Mouse (Mus musculus) cerebellum, postnatal 14 days (tissue): Measurements from ENCODE around the gene Taf1d.
A peak's percentile ranks its signal among the peaks of the same experiment; 100 is the strongest.
"Not testable (repeated sequence)": the region's sequence is repeated elsewhere in the genome, so short reads cannot be mapped to it uniquely, and the experiment has no call there.

Source experiments
- DNase-seq, 2 experiments: peaks; one replicate each; pipeline ENCODE4 v3.0.0; 2021; ENCODE audit warnings: mixed read lengths in 2 of 2

Taf1d gene

GRCm38 (mm10) chr9:15305503-15306397 lies at the start of gene Taf1d:
Taf1d (plus strand) TSS chr9:15306214.
- DNase-seq: peak; percentile 98 to 99

- DNase-seq: no peak
Observed at GRCm38 (mm10) chr9:15256214-15256613, 49.8 kb upstream of the Taf1d start.

- no peak for DNase-seq
Observed at GRCm38 (mm10) chr9:15261980-15262379, 44.0 kb upstream of the Taf1d start.

- DNase-seq: peak; percentile 50 to 63
Observed at GRCm38 (mm10) chr9:15263487-15263886, 42.5 kb upstream of the Taf1d start.

- no peak for DNase-seq
Observed at GRCm38 (mm10) chr9:15273981-15274380, 32.0 kb upstream of the Taf1d start.

GRCm38 (mm10) chr9:15276855-15277254 lies 29.2 kb upstream of the Taf1d start:
- DNase-seq: no peak

- DNase-seq: no peak
Observed at GRCm38 (mm10) chr9:15278343-15278742, 27.7 kb upstream of the Taf1d start.

GRCm38 (mm10) chr9:15279139-15279648 lies 26.8 kb upstream of the Taf1d start:
- DNase-seq: no peak

- peak; percentile 95 to 96 for DNase-seq
Observed at GRCm38 (mm10) chr9:15279649-15280490, 26.1 kb upstream of the Taf1d start, which contains the start of gene Med17. Med17 (minus strand) TSS chr9:15279931.

- DNase-seq: no peak
Observed at GRCm38 (mm10) chr9:15280491-15280879, 25.5 kb upstream of the Taf1d start.

GRCm38 (mm10) chr9:15285443-15285842 lies 20.6 kb upstream of the Taf1d start:
- DNase-seq: no peak

- DNase-seq: no peak
Observed at GRCm38 (mm10) chr9:15287846-15288245, 18.2 kb upstream of the Taf1d start.

GRCm38 (mm10) chr9:15288402-15288801 lies 17.6 kb upstream of the Taf1d start:
- DNase-seq: no peak

GRCm38 (mm10) chr9:15289251-15289650 lies 16.8 kb upstream of the Taf1d start:
- no peak for DNase-seq

- no peak for DNase-seq
Observed at GRCm38 (mm10) chr9:15297112-15297511, 8.9 kb upstream of the Taf1d start.

- DNase-seq: no peak
Observed at GRCm38 (mm10) chr9:15298451-15298850, 7.6 kb upstream of the Taf1d start.

GRCm38 (mm10) chr9:15300056-15300455 lies 6.0 kb upstream of the Taf1d start:
- DNase-seq: no peak

- no peak for DNase-seq
Observed at GRCm38 (mm10) chr9:15301399-15301798, 4.6 kb upstream of the Taf1d start.

GRCm38 (mm10) chr9:15302006-15302405 lies 4.0 kb upstream of the Taf1d start:
- DNase-seq: not testable (repeated sequence)

- DNase-seq: no peak
Observed at GRCm38 (mm10) chr9:15302881-15303280, 3.1 kb upstream of the Taf1d start.

- no peak for DNase-seq
Observed at GRCm38 (mm10) chr9:15306398-15307119, 545 bp downstream of the Taf1d start, which contains the start of gene 4931406C07Rik. 4931406C07Rik (minus strand) TSS chr9:15306448.

- DNase-seq: no peak
Observed at GRCm38 (mm10) chr9:15307257-15307656, 1.2 kb downstream of the Taf1d start.

- no peak for DNase-seq
Observed at GRCm38 (mm10) chr9:15308254-15308653, 2.2 kb downstream of the Taf1d start.
